Mouse (Mus musculus) limb, embryonic 14.5 days (tissue): ENCODE measurements around the gene Jmjd7. TPM values are rescaled to one million over a fixed set of nuclear protein-coding genes. Genes with fewer than 3 reads are reported as not detected.

ENCODE experiments used
- ATAC-seq: fragments of 200-750 bp; cut with Nextera tagmentation; 2 replicates; pipeline ENCODE4 v1.8.0; 2017; ENCODE audit warnings: low read depth, moderate number of reproducible peaks, moderate TSS enrichment; ENCODE audit not compliant: low FRiP score
- DNase-seq: peaks from one replicate; pipeline ENCODE4 v3.0.0-alpha.2; 2015; ENCODE audit warnings: low spot score
- H3K27ac ChIP-seq: fragments of 300-500 bp; sonication (generic); replicated peaks from 2 replicates; pipeline ENCODE4 v1.5.1; 2014; ENCODE audit warnings: low read depth, mild to moderate bottlenecking, low read length, moderate library complexity, mixed read lengths
- H3K27me3 ChIP-seq: fragments of 300-500 bp; sonication (generic); 2 replicates; pipeline ENCODE4 v1.6.1; 2014; ENCODE audit warnings: low read length, mixed read lengths; ENCODE audit not compliant: control insufficient read depth, insufficient read depth
- H3K36me3 ChIP-seq: fragments of 300-500 bp; sonication (generic); 2 replicates; pipeline ENCODE4 v1.6.1; 2014; ENCODE audit warnings: mild to moderate bottlenecking, low read length, moderate library complexity, mixed read lengths; ENCODE audit not compliant: control insufficient read depth, insufficient read depth
- H3K4me1 ChIP-seq: fragments of 300-500 bp; sonication (generic); 2 replicates; pipeline ENCODE4 v1.6.1; 2014; ENCODE audit warnings: antibody characterized with exemption, low read length, mixed read lengths; ENCODE audit not compliant: control insufficient read depth, insufficient read depth
- H3K4me2 ChIP-seq: fragments of 300-500 bp; sonication (generic); replicated peaks from 2 replicates; pipeline ENCODE4 v1.6.1; 2014; ENCODE audit warnings: low read depth, mild to moderate bottlenecking, low read length, moderate library complexity; ENCODE audit not compliant: severe bottlenecking
- H3K4me3 ChIP-seq: fragments of 300-500 bp; sonication (generic); replicated peaks from 2 replicates; pipeline ENCODE4 v1.5.1; 2014; ENCODE audit warnings: low read length
- H3K9ac ChIP-seq: fragments of 300-500 bp; sonication (generic); 2 replicates; pipeline ENCODE4 v1.6.1; 2014; ENCODE audit warnings: mild to moderate bottlenecking, low read depth, low read length, moderate library complexity; ENCODE audit not compliant: severe bottlenecking
- H3K9me3 ChIP-seq: fragments of 300-500 bp; sonication (generic); 2 replicates; pipeline ENCODE4 v1.6.1; 2016; ENCODE audit warnings: low read length; ENCODE audit not compliant: control insufficient read depth
- POLR2A ChIP-seq: fragments of 200-500 bp; IDR thresholded peaks from 2 replicates; pipeline ENCODE4 v1.8.0; 2012; ENCODE audit warnings: inconsistent platforms, mild to moderate bottlenecking, moderate library complexity, borderline replicate concordance; ENCODE audit not compliant: insufficient read depth, insufficient read length; ENCODE audit errors: extremely low read depth
- WGBS: fragments of 180-500 bp; shearing (Covaris S2); extraction: QIAGEN DNeasy Blood & Tissue Kit; methylation state at CpG from one replicate; pipeline ENCODE4 v1.1.7; 2014; 5-methylcytosine and 5-hydroxymethylcytosine counted together
- polyA plus RNA-seq, 2 experiments: library from polyadenylated mRNA; depleted of rRNA in 1 of 2; stranded (reverse) in 1 of 2; unstranded in 1 of 2; fragments of >200 nt; fragmentation: Nextera tagmentation in 1 of 2; extraction: Ambion mirVana in 1 of 2; gene quantifications; 2 replicates each; pipeline versions ENCODE4 v1.2.1 to v1.2.3; 2012 to 2014

Jmjd7 gene
- polyA plus RNA-seq, 2 experiments, result 20.2 to 26.1 TPM

- ATAC-seq (no peak), DNase-seq (no peak)
- no peak overlapping the region for H3K27ac ChIP-seq
- no peak overlapping the region for H3K9ac ChIP-seq
- no peak overlapping the region for H3K4me3 ChIP-seq
- no peaks in the 10 kb centered on the region for H3K27me3 ChIP-seq
- no peak overlapping the region for H3K4me2 ChIP-seq
- no peaks in the 10 kb centered on the region for H3K9me3 ChIP-seq
- no peak for TF ChIP-seq POLR2A
- WGBS, result 83% methylated on average over 13 of the region's 13 CpGs
- peaks cover 43% of the 10 kb centered on the region for H3K36me3 ChIP-seq
- no peaks in the 10 kb centered on the region for H3K4me1 ChIP-seq
Observed at GRCm38 (mm10) chr2:120012924-120013323, 14.4 kb upstream of the Jmjd7 start.

GRCm38 (mm10) chr2:120013831-120014486 is 13.3 kb upstream of the Jmjd7 start:
- ATAC-seq (no peak), DNase-seq (no peak)
- Histone ChIP-seq H3K36me3 (peaks cover 51% of the 10 kb centered on the region), H3K27ac (no peak overlapping the region), H3K9ac (no peak overlapping the region), H3K27me3 (no peaks in the 10 kb centered on the region), H3K4me1 (no peaks in the 10 kb centered on the region), H3K4me3 (no peak overlapping the region), H3K9me3 (no peaks in the 10 kb centered on the region), H3K4me2 (no peak overlapping the region)
- TF ChIP-seq POLR2A, result no peak
- WGBS, result 97% methylated on average over 2 of the region's 2 CpGs

- H3K36me3 ChIP-seq, result peaks cover 70% of the 10 kb centered on the region
- 91% methylated on average over 4 of the region's 4 CpGs for WGBS
Observed at GRCm38 (mm10) chr2:120015882-120016281, 11.4 kb upstream of the Jmjd7 start.

GRCm38 (mm10) chr2:120017599-120017998 is 9.7 kb upstream of the Jmjd7 start:
- no peak for DNase-seq
- 93% methylated on average over 12 of the region's 12 CpGs for WGBS
- no peaks in the 10 kb centered on the region for H3K4me1 ChIP-seq
- no peak overlapping the region for H3K4me2 ChIP-seq
- H3K27ac ChIP-seq, result no peak overlapping the region
- H3K9me3 ChIP-seq, result no peaks in the 10 kb centered on the region
- ATAC-seq, result no peak
- TF ChIP-seq POLR2A, result no peak
- H3K36me3 ChIP-seq, result peaks cover 86% of the 10 kb centered on the region
- H3K4me3 ChIP-seq, result no peak overlapping the region
- H3K9ac ChIP-seq, result no peak overlapping the region
- no peaks in the 10 kb centered on the region for H3K27me3 ChIP-seq

More at GRCm38 (mm10) chr2:120015882-120016281, 11.4 kb upstream of the Jmjd7 start:
- Histone ChIP-seq H3K9me3 (no peaks in the 10 kb centered on the region), H3K4me1 (no peaks in the 10 kb centered on the region), H3K27me3 (no peaks in the 10 kb centered on the region), H3K27ac (no peak overlapping the region), H3K4me3 (no peak overlapping the region), H3K4me2 (no peak overlapping the region), H3K9ac (no peak overlapping the region)
- ATAC-seq (no peak), DNase-seq (no peak)
- TF ChIP-seq POLR2A, result no peak

GRCm38 (mm10) chr2:120024337-120024736 is 2.9 kb upstream of the Jmjd7 start:
- Histone ChIP-seq H3K27ac (no peak overlapping the region), H3K4me2 (no peak overlapping the region), H3K9ac (no peak overlapping the region), H3K36me3 (peaks cover 66% of the 10 kb centered on the region), H3K4me3 (no peak overlapping the region), H3K4me1 (peaks cover 11% of the 10 kb centered on the region), H3K9me3 (no peaks in the 10 kb centered on the region), H3K27me3 (no peaks in the 10 kb centered on the region)
- ATAC-seq, result no peak
- WGBS, result 88% methylated on average over 5 of the region's 5 CpGs
- TF ChIP-seq POLR2A, result no peak
- DNase-seq, result no peak
